Mouse (Mus musculus) E14TG2a.4 (cell line): ENCODE results near the gene Macrod1.

Experiments
- CTCF ChIP-seq: conservative IDR thresholded peaks from 2 replicates; pipeline ENCODE4 v1.5.1; 2014; ENCODE audit warnings: low read length
- NANOG ChIP-seq: IDR thresholded peaks from 2 replicates; pipeline ENCODE4 v1.6.1; 2014; ENCODE audit warnings: borderline replicate concordance, low read length, mixed read lengths

- TF ChIP-seq CTCF (no peak), NANOG (no peak)
Measured at GRCm38 (mm10) chr19:7166200-7166711, 109.6 kb downstream of the Macrod1 start.
